Mouse (Mus musculus): ENCODE results near the gene Cpt1a.

Gene Cpt1a

DNA sequence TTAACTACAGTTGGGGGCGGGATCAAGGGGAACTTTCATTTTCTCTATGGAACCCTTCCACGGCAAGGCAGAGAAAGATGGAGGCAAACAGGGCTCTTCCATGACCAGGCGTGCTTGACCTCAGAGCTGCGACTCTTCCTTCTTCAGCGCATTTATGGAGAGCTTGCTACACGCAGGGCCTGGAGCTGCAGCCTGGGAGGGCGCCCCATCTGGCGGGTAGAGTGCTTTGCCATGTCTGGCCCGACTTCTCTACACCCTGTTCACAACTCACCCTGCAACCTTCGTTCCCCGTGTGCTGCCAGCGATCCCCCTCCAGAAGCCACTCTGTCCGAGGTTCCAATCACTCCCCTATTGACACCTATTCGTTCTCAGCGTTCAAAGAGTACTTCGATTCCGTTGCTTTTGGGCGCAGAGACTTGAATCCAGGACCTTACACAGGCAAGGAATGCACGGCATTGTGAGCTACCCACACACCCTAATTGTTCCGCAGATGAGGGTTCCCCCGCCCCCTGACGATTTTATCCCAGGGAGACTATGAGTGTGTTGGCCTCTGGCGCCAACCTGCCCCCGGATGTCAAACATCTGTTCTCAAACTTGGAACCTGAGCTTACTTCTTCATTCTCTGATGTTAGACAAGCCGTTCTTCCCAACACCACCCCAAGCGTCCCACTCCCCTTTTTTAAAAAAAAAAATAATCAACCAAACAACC, at the start of gene Cpt1a:
Gene Cpt1a (plus strand): TSS at position 74 of the 709 bp plus-strand sequence.
- DNase-seq, result peak; percentile 77

DNA sequence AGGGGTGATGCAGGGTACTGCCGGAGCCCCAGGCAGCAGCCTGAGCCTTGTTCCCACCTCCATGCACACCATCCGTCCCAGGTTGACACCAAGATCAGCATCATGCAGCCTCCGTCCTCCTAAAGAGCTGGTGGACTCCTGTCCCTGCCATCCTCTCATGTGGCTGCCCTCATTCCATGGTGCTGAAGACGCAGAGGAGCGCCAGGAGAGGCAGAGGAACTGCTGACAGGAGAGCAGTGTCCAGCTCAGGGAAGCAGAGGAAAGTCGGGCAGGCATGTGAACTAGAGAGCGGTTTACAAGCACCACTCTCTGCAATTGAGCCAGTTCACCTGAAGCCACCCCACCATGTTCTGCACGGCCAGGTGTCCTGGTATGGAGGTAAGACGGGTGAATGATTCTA, 48.8 kb upstream of the Cpt1a start:
- DNase-seq, result no peak

GRCm38 (mm10) chr19:3275744-3276365, 46.3 kb upstream of the Cpt1a start:
- no peak for DNase-seq

DNA sequence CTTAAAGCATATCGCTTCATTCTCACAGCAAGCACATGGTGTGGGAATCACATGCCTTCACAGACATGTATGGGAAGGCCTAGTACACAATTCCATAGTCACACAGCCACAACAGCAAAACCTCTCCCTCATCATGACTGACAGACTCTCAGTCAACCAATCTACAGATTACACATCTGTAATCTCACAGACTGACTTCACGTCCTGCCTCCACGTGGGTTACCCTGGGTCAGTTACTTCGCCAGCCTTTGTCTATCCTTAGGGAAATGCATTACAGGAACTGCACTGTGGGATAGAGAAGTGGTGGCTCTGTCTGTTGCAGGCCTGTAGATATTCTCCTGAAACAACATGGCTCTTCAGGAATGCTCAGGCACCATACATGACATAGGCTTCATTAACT, 40.2 kb upstream of the Cpt1a start:
- DNase-seq, result no peak

GRCm38 (mm10) chr19:3282572-3283467, 39.3 kb upstream of the Cpt1a start, which contains the start of the genes Mrpl21 and Ighmbp2:
TSS of gene Mrpl21 (plus strand) at chr19:3282901.
TSS of gene Ighmbp2 (minus strand) at chr19:3283017.
- DNase-seq, result peak; percentile 94

DNA sequence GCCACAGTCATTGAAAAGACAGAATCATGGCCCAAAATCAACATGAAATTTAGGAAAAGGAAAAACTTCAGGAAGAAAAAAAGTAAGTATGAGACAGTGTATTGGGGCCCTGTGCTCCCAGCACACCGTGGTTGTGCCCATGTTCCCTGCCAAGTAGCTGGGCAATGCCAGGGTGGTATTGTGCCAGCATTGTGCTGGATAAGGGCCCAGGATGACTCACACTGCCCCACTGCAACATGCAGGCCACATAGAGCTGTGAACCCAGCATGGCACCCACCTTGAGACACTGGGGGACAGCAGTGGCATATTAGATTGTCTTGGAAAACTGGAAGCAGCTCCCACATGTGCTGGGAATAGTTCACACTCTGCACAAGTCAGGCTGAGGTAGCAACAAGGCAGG, 33.1 kb upstream of the Cpt1a start:
- no peak for DNase-seq

- peak; percentile 74 for DNase-seq
Measured at GRCm38 (mm10) chr19:3292028-3292427, 30.1 kb upstream of the Cpt1a start.

DNA sequence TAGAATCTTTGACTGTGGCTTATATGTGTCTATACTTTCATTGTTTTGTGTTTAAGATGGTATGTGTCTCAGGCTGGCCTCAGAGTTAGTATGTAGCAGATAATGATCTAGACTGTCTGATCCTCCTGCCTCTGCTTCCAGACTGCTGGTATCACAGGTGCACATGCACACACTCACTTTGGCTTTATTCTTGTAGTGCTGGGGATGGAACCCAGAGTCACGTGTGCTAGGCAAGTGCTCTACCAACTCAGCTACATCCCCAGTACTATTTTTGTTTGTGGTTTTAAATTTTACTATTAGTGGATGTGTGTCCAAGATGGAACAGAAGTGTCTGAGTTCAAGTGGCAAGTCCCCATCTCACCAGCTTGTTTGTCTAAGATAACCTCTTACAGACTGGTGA, 29.1 kb upstream of the Cpt1a start:
- no peak for DNase-seq

GRCm38 (mm10) chr19:3295245-3295644, 26.9 kb upstream of the Cpt1a start:
- DNase-seq, result no peak

GRCm38 (mm10) chr19:3297034-3297433, 25.1 kb upstream of the Cpt1a start:
- DNase-seq, result no peak

DNA sequence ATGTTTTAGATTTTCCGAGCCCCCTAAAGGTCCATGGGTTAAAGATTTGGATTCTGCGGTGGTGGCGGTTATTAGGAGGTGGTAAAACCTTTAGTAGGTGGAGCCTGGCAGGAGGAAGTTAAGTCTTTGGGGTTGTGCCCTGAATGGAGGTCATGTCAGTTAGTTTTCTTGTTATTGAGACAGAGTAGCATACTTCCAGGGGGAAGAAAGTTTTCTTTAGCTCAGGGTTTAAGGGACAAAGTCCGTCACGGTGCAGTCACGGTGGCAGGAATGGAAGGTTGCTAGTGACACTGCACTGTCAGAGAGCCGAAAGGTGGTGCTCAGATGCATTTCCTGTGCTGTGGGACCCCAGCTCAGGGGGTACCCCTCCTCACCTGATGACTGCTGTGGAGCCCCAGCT, 24.4 kb upstream of the Cpt1a start:
- no peak for DNase-seq

GRCm38 (mm10) chr19:3304017-3304416, 18.1 kb upstream of the Cpt1a start:
- DNase-seq, result no peak

GRCm38 (mm10) chr19:3307175-3307949, 14.8 kb upstream of the Cpt1a start:
- no peak for DNase-seq

DNA sequence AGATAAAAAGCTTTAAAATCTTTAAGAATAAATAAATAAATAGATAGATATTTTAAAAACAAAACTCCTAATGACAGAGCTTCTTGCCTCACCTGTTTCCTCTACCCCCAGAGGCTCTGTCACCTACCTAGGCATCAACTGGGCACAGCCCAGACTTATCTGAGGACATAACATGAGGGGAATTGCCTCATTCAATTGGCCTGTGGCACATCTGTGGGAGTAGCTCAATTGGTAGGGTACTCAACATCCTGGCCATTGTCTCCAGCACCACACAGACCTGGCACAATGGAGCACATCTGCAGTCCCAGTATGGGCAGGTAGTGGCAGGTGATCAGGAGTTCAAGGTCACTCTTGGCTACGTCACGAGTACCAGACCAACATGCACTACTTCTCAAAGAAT, 2.8 kb upstream of the Cpt1a start:
- DNase-seq, result no peak

- DNase-seq, result no peak
Measured at GRCm38 (mm10) chr19:3320086-3320485, 2.0 kb upstream of the Cpt1a start.

- DNase-seq, result no peak
Measured at GRCm38 (mm10) chr19:3320801-3321200, 1.3 kb upstream of the Cpt1a start.

DNA sequence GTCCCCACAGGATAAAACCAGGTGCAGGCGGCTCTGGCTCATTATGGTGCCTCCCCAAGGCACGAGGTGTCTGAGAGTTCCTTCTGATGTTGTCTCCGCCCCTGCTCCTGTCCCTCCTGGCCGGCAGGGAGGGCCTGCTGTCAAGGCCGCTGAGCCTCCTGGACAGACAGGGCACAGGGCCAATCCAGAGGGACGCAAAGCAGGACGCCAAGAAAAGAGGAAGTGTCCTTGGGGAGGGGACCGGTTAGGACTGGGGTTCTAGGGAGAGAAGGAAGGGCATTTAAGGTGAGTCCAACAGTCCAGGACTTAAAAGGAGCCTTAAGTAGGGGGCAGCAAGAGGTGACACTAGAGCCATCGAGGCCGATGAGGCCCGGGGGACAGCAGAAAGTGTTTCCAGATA, 517 bp upstream of the Cpt1a start:
- peak; percentile 92 for DNase-seq

DNA sequence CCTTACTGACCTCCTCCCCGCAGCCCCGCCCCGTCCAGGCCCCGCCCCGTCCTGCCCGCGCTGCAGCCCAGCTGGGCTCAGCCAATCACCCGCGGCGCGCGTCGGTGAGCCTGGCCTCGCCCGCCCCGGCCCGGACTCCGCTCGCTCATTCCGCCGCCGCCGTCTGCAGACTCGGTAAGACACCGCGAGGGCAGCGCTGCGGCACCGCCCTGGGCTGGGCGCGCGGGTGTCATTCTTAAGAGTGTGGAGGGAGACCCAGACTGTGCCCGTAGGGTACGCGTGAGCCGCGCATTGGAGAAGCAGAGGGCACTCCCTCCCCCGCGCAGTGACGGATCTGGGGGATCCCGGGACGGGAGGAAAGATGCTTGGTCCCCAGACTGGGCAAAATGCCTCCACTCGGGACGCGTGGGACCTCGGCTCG, 1.1 kb downstream of the Cpt1a start:
- DNase-seq, result peak; percentile 92

GRCm38 (mm10) chr19:3323753-3324270, 1.7 kb downstream of the Cpt1a start:
- DNase-seq, result peak; percentile 84

DNA sequence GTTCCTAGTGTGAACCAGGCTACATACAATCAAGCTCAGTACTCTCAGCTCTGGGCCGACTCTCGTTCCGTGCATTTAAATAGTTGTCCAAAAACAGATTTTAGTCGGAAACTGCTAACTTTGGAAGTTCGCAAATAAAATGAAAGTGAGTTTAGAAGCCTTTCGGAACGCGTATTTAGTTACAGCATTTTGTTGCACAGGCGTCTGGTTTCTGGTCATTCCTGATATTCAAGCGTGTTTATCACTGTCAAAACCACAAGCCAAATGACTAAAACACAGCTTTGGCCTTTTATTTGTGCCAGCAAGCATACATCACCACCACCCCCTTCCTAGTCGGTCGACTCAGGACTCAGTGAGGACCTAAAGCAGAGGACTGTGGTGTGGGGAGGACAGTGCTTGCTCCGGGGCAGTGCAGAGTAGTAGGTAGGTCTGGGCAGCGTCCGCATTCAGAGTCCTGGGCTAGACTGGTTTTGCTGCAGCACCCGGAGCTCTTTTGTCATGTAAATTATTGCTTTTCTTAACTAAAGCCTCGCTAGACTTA, 2.2 kb downstream of the Cpt1a start:
- peak; percentile 44 for DNase-seq

- peak; percentile 98 for DNase-seq
Measured at GRCm38 (mm10) chr19:3324931-3325711, 3.0 kb downstream of the Cpt1a start.

All from lung, postnatal 10 days (tissue).